In the genomic region with DNA sequence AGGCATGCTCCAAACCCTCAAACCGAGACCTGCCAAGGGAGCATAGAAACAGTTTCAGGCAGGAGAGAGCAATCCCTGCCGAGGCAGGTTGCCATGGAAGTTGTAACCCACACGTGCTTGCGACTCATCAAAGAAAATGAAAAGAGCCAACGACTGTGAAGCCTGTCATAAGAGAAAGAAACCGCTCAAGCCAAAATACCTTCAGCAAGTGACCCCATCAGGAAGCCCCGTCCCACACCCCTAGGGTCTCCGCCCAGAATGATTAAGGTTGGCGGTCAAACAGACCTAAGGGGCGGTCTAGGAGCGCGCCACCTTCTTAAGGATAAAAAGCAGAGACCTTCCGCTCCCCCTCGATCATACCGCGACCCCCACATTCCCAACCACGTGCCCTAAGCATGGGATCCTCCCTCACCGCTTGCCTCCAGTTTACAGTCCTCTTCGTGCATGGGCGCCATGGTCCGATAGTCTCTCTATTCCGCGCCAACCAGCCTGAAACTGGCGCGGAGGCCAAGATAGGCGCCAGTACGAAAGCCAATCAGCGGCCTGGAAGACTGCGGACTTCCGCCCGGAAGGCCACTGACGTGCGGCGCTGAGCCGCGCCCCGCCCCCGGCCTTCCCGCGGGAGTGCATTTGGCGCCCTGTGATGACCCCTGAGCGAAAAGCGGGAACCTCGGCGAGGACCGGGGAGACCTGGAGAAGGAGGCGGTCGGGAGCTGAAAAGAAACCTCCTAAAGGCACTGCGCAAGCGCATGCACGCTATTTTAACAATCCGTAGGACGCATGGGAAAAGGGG, we compare ENCODE assay signal across 7 mouse cellular contexts. TPM values are rescaled to one million over a fixed set of nuclear protein-coding genes. Genes with fewer than 3 reads are reported as not detected.
DNase-seq lines count a peak whose midpoint lies in the region; ATAC-seq and TF ChIP-seq lines count a peak whose summit lies in the region.

Pola1 (minus strand) TSS at position 499 of the 793 bp plus-strand sequence.

- TF ChIP-seq EP300 in heart, adult 2 months (IDR thresholded peaks at IDR 0.05; ENCODE audit: insufficient read depth, low read depth, low read length) = no peak

- 18% methylated on average over 53 of the region's 53 CpGs for WGBS in embryonic facial prominence, embryonic 12.5 days
- 18% methylated on average over 53 of the region's 53 CpGs for WGBS in heart, adult 2 months
- 14% methylated on average over 53 of the region's 53 CpGs for WGBS in limb, embryonic 13.5 days
- 17% methylated on average over 53 of the region's 53 CpGs for WGBS in midbrain, embryonic 16.5 days

- no peaks in the 10 kb centered on the region for H3K79me2 ChIP-seq in heart, adult 2 months (replicated peaks; ENCODE audit: control insufficient read depth, insufficient read depth, low read length)

- peak; percentile 97 for ATAC-seq in embryonic facial prominence, embryonic 12.5 days (ENCODE audit: insufficient number of reproducible peaks, insufficient read depth, low FRiP score, low TSS enrichment)
- ATAC-seq in limb, embryonic 13.5 days (ENCODE audit: low FRiP score, low read depth) = peak; percentile 96
- peak; percentile 99 for ATAC-seq in midbrain, embryonic 16.5 days

- no peaks in the 10 kb centered on the region for H3K27me3 ChIP-seq in embryonic facial prominence, embryonic 12.5 days
- H3K27me3 ChIP-seq in heart, adult 2 months (ENCODE audit: control insufficient read depth, insufficient read depth, low read length) = no peaks in the 10 kb centered on the region
- H3K27me3 ChIP-seq in limb, embryonic 13.5 days = peaks cover 4% of the 10 kb centered on the region; the same call in 1 of the 2 replicates
- no peaks in the 10 kb centered on the region for H3K27me3 ChIP-seq in midbrain, embryonic 16.5 days (ENCODE audit: control insufficient read depth, insufficient read depth, low read depth, low read length)

- DNase-seq in adrenal gland, postnatal 25 days = peak; percentile 80
- DNase-seq in heart, adult 2 months = peak; percentile 88 to 92
- DNase-seq in kidney, adult 8-10 months = peak; percentile 86 to 87
- DNase-seq in spleen, postnatal 10 days (ENCODE audit: low spot score in 2 of 2) = peak; percentile 64 to 83

- intact Hi-C loops in heart, adult 2 months (cut with DNase I) = no loop called here

- no peaks in the 10 kb centered on the region for H3K9me3 ChIP-seq in embryonic facial prominence, embryonic 12.5 days
- no peaks in the 10 kb centered on the region for H3K9me3 ChIP-seq in limb, embryonic 13.5 days
- H3K9me3 ChIP-seq in midbrain, embryonic 16.5 days (replicated peaks; ENCODE audit: control insufficient read depth, low read length, poor library complexity, severe bottlenecking) = no peaks in the 10 kb centered on the region

- TF ChIP-seq CTCF in heart, adult 2 months (IDR thresholded peaks at IDR 0.05) = no peak

- no peaks in the 10 kb centered on the region for H3K36me3 ChIP-seq in embryonic facial prominence, embryonic 12.5 days
- H3K36me3 ChIP-seq in heart, adult 2 months (ENCODE audit: control insufficient read depth, insufficient read depth, low read length) = no peaks in the 10 kb centered on the region
- no peaks in the 10 kb centered on the region for H3K36me3 ChIP-seq in limb, embryonic 13.5 days
- H3K36me3 ChIP-seq in midbrain, embryonic 16.5 days (ENCODE audit: control insufficient read depth, insufficient read depth, low read length) = no peaks in the 10 kb centered on the region

- peak; percentile 42; the same call in 1 of the 2 replicates for TF ChIP-seq POLR2A in heart, adult 2 months (IDR thresholded peaks at IDR 0.05; ENCODE audit: insufficient read depth, low read depth, low read length)

- H3K9ac ChIP-seq in embryonic facial prominence, embryonic 12.5 days = peak within 1 kb of the TSS; percentile 49
- H3K9ac ChIP-seq in heart, adult 2 months (ENCODE audit: low read depth, low read length) = peak within 1 kb of the TSS; percentile 70
- H3K9ac ChIP-seq in limb, embryonic 13.5 days = peak within 1 kb of the TSS; percentile 60
- peak within 1 kb of the TSS; percentile 63 for H3K9ac ChIP-seq in midbrain, embryonic 16.5 days (ENCODE audit: low read depth, low read length)

- H3K4me3 ChIP-seq in embryonic facial prominence, embryonic 12.5 days = peak within 1 kb of the TSS; percentile 51
- peak within 1 kb of the TSS; percentile 58 for H3K4me3 ChIP-seq in heart, adult 2 months
- H3K4me3 ChIP-seq in limb, embryonic 13.5 days = peak within 1 kb of the TSS; percentile 54
- peak within 1 kb of the TSS; percentile 42 for H3K4me3 ChIP-seq in midbrain, embryonic 16.5 days (ENCODE audit: low read depth, low read length)

- H3K4me1 ChIP-seq in embryonic facial prominence, embryonic 12.5 days = no peaks in the 10 kb centered on the region
- no peaks in the 10 kb centered on the region for H3K4me1 ChIP-seq in heart, adult 2 months (ENCODE audit: control insufficient read depth, insufficient read depth, low read length)
- peaks cover 4% of the 10 kb centered on the region; the same call in 1 of the 2 replicates for H3K4me1 ChIP-seq in limb, embryonic 13.5 days
- peaks cover 4% of the 10 kb centered on the region; the same call in 1 of the 2 replicates for H3K4me1 ChIP-seq in midbrain, embryonic 16.5 days (ENCODE audit: control insufficient read depth, insufficient read depth, low read length)

- peak within 1 kb of the TSS; percentile 53 for H3K4me2 ChIP-seq in embryonic facial prominence, embryonic 12.5 days (replicated peaks)
- H3K4me2 ChIP-seq in limb, embryonic 13.5 days (replicated peaks) = peak within 1 kb of the TSS; percentile 65
- H3K4me2 ChIP-seq in midbrain, embryonic 16.5 days (ENCODE audit: low read length) = peak within 1 kb of the TSS; percentile 68

- H3K27ac ChIP-seq in embryonic facial prominence, embryonic 12.5 days = peak within 1 kb of the TSS; percentile 41; the same call in 1 of the 2 replicates
- peak within 1 kb of the TSS; percentile 15 for H3K27ac ChIP-seq in heart, adult 2 months
- peak within 1 kb of the TSS; percentile 15; the same call in 1 of the 2 replicates for H3K27ac ChIP-seq in limb, embryonic 13.5 days
- peak within 1 kb of the TSS; percentile 69 for H3K27ac ChIP-seq in midbrain, embryonic 16.5 days (ENCODE audit: low read length)

RNA-seq across cellular contexts. Expression of gene Pola1, which starts in this region (rescaled TPM):
- total RNA-seq in adrenal gland, postnatal 25 days (2021) = 13.1 and 14.3 TPM in 2 replicates
- polyA plus RNA-seq in embryonic facial prominence, embryonic 12.5 days (2016; fragmentation: Nextera tagmentation; extraction: Ambion mirVana) = 21.8 and 22.9 TPM in 2 replicates
- 1 to 10 TPM; 4.0 to 6.0 TPM for total RNA-seq in heart, adult 2 months (2021)
- polyA plus RNA-seq in heart, adult 2 months (2012; rRNA removed) = 0.43 and 0.91 TPM in 2 replicates
- 19.0 and 19.9 TPM in 2 replicates for polyA plus RNA-seq in limb, embryonic 13.5 days (2015; fragmentation: Nextera tagmentation; extraction: Ambion mirVana)
- 4.5 and 4.6 TPM in 2 replicates for polyA plus RNA-seq in midbrain, embryonic 16.5 days (2015; fragmentation: Nextera tagmentation; extraction: Ambion mirVana)

Comparison
In these comparisons a context has a peak if more than half of its experiments do, and no peak if none do; other contexts are left out.
1. Peak in every context shown above with its lines: DNase-seq, ATAC-seq, H3K4me3 ChIP-seq and H3K27ac ChIP-seq.
2. H3K27ac ChIP-seq: peak in every context shown above with its lines; median percentile 69 in midbrain, embryonic 16.5 days; 41 in embryonic facial prominence, embryonic 12.5 days; 15 in heart, adult 2 months; 15 in limb, embryonic 13.5 days.